Mouse (Mus musculus): Measurements from ENCODE around the gene Krcc1.

- TF ChIP-seq POLR2A (IDR thresholded peaks at IDR 0.05; ENCODE audit: insufficient read depth, low read length) (no peak), CTCF (IDR thresholded peaks at IDR 0.05; ENCODE audit: low read depth, low read length) (no peak), EP300 (IDR thresholded peaks at IDR 0.05; ENCODE audit: insufficient read depth, low read depth, low read length) (no peak)
Measured at GRCm38 (mm10) chr6:71322491-71322921, 51.0 kb downstream of the Krcc1 start, which contains the start of gene Cd8b1.

All from ES-Bruce4 (cell line).